Mouse (Mus musculus): Measurements from ENCODE around the gene Fbxw2.
"Not testable (repeated sequence)": the region's sequence is repeated elsewhere in the genome, so short reads cannot be mapped to it uniquely, and the experiment has no call there.

The Fbxw2 gene

DNA sequence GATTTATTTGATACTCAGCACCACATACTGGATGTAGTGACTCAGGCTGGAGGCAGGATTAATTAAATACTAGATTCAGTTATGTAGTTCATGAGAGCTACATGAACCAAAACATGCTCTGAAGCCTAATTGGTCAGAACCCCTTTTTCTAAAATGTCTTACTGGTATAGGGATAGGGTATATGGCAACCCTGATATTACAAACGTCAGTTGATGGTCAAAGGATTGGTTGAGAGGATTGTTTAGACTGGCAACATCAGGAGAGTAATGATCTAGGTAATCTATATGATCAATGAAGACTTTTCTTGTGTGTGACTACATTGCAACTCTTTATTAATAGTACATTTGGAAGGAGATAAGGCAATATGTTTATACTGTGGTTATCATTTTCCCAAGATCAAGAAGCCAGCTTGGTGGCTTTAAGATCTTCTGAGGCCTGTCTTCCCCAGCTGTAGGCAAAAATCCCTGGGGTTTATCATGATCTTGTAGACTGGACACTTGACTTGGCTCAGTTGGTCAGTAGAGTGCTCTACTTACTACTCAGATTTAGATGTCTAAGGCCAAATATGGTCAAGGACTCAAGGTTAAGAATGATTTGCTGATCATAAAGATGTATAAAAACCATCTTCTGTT, 48.8 kb downstream of the Fbxw2 start:
- intact Hi-C loops (cut with DNase I) = no loop called here

DNA sequence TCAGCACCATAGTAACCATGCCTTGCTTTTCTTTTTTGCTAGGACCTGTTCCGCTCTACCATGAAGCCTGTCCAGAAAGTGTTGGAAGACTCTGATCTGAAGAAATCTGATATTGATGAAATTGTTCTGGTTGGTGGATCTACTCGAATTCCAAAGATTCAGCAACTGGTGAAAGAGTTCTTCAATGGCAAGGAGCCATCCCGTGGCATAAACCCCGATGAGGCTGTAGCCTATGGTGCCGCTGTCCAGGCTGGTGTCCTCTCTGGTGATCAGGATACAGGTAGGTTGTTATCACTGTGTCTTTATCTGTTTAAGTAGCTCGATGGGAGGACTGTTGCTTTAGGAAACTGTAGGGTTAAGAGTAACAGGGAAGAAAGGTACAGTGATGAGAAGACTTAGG, 51.6 kb downstream of the Fbxw2 start:
- intact Hi-C loops (cut with DNase I) = no loop called here

DNA sequence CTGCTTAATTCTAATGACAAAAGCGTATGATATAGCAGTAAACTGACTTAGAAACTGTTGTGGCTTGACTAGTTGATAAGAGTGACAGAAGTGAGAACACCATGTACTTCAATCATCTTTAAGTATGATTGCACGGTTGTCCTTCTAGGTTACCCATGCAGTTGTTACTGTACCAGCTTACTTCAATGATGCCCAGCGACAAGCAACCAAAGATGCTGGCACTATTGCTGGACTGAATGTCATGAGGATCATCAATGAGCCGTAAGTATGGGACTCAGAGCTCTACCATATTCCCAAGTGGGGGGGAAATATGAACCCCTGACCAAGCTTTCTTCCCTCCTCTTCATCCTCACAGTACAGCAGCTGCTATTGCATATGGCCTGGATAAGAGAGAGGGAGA, 52.4 kb downstream of the Fbxw2 start:
- intact Hi-C loops (cut with DNase I) = no loop called here

DNA sequence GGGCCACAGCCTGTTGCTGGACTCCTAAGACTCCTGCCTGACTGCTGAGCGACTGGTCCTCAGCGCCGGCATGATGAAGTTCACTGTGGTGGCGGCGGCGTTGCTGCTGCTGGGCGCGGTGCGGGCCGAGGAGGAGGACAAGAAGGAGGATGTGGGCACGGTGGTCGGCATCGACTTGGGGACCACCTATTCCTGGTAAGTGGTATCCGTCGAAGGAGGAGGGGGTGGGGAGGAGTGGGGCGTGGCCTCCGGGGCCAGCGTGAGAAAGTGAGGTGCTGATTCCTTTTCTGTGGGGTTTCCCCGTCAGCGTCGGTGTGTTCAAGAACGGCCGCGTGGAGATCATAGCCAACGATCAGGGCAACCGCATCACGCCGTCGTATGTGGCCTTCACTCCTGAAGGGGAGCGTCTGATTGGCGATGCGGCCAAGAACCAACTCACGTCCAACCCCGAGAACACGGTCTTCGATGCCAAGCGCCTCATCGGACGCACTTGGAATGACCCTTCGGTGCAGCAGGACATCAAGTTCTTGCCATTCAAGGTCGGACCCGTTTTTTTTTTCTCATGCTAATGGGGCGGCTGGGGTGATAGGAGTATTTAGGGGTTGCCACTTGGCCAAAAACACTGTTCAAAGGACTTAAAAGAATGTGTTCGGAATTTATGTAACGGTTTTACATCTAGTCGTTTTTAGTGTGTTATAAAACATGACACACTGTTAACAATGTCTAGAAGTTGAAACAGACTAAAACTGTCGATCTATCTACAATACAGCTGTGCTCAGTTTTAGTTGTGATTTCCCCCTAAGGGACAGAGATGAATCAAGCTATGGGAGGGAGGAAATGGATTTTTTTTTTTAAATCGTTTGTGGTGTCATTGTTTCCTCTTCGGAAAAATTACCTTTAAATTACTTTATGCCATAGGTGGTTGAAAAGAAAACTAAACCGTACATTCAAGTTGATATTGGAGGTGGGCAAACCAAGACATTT, 53.6 kb downstream of the Fbxw2 start:
- intact Hi-C loops (cut with DNase I) = no loop called here

DNA sequence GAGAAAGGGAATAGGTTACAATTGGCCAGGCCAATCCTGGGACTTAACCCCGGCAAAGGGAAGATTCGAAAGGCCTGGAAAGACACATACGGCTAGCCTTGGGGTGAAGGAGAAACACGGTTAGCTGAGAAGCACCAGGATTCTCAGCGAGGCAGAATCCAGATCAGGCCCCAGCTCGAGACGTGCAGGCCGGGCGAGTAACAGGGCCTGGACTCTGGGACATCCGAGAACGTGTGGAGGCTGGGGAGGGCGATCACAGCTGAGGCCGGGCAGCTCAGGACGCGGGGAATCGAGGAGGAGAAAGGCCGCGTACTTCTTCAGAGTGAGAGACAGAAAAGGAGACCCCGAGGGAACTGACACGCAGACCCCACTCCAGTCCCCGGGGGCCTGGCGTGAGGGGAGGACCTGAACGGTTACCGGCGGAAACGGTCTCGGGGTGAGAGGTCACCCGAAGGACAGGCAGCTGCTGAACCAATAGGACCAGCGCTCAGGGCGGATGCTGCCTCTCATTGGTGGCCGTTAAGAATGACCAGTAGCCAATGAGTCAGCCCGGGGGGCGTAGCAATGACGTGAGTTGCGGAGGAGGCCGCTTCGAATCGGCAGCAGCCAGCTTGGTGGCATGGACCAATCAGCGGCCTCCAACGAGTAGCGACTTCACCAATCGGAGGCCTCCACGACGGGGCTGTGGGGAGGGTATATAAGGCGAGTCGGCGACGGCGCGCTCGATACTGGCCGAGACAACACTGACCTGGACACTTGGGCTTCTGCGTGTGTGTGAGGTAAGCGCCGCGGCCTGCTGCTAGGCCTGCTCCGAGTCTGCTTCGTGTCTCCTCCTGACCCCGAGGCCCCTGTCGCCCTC, 54.5 kb downstream of the Fbxw2 start, which contains the start of gene Hspa5:
Gene Hspa5 (plus strand): TSS at position 603 of the 859 bp plus-strand sequence.
- intact Hi-C loops (cut with DNase I) = no loop called here

DNA sequence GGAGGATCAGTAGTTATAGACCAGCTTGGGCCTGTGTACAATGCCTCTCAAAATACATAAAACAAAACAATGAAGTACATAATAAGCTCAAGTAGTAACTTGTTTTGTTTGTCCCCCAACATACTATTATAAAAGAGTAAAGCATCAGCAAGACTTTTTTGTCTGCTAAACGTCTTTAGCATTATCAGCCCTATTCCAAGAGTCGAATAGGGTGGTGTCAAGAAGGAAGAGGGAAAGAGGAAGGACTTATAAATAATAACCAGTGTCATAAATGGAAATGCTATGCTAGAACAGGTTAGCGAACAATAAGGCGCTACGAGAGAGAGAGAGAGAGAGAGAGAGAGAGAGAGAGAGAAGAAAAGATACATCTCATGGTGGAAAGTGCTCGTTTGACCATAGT, 55.2 kb downstream of the Fbxw2 start:
- intact Hi-C loops (cut with DNase I) = no loop called here

DNA sequence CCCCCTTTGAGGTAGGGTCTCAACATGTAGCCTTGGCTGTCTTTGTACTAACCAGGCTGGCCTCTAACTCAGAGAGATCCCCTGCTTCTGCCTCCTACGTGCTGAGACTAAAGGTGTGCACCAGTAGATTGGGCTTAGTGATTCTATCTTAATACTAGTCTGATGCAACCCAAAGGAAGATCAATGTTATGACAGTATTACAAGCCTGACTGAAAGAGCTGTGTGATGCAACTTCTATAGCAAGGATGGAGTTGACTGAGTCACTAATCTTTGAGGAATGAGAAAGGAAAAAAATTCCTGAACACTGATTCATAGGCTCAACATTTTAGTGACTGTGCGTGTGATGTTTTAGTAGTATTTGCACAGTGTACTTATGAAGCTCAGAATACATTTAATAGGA, 56.1 kb downstream of the Fbxw2 start:
- intact Hi-C loops (cut with DNase I) = no loop called here

DNA sequence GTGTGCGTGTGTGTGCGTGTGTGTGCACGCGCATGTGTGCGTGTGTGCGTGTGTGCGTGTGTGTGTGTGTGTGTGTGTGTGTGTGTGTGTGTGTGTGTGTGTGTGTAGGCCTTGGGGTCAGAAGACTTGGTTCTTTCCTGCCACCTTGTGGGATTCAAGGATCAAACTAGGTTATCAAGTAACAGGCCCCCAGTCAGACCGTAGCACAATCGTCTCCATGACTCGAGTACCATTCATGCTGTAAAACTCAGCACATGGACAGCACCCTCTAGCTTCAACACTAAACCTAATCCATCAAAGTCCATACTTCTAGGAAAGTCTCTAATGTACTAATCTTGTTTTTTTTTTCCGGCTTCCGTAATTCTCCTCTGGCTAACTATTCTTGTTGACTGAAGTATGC, 61.3 kb downstream of the Fbxw2 start:
- intact Hi-C loops (cut with DNase I) = no loop called here

DNA sequence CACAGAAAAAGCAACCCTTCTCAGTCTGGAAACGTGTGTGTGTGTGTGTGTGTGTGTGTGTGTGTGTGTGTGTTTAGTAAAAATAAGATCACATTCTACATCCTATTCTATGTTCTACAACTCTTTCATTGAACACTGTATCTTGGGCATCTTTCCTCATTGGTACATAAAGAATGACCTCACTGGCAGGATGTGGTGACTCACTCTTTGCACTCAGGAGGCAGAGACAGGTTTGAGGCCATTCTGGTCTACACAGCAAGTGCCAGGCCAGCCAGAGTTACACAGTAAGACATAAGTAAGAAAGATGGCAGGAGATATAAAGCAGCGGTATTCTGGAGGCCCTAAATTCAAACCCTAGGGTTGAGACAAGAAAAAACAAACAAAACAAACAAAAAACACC, 63.2 kb downstream of the Fbxw2 start:
- intact Hi-C loops (cut with DNase I) = no loop called here

DNA sequence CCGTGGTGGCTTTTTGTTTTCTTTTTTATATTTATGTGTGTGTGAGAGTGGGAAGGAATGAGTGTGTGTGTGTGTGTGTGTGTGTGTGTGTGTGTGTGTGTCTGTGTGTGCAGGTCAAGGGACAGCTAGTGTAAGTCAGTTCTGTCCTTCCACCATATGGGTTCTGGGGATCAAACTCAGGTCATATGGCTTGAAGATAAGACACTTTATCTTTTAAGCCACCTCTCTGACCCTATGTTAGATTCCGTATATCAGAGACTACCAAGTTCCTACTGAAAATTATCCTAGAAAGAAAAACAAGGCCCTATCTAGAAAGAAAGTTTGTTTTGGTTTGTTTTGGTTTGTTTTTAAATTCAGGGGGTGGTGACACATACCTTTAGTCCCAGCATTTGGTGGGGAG, 63.9 kb downstream of the Fbxw2 start:
- intact Hi-C loops (cut with DNase I) = no loop called here

DNA sequence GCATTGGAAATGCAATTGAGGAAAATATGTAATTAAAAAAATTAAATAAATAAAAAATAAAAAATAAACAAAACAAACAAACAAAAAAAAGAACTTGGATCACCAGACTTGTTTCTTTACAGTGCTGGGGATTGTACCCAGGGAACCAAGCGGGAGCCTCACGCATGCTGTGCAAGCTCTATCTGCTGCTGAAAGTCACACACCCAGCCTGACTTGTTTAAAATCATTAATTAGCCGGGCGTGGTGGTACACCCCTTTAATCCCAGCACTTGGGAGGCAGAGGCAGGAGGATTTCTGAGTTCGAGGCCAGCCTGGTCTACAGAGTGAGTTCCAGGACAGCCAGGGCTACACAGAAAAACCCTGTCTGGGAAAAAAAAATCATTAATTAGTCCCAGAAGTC, 64.8 kb downstream of the Fbxw2 start:
- intact Hi-C loops (cut with DNase I) = not testable (repeated sequence)

DNA sequence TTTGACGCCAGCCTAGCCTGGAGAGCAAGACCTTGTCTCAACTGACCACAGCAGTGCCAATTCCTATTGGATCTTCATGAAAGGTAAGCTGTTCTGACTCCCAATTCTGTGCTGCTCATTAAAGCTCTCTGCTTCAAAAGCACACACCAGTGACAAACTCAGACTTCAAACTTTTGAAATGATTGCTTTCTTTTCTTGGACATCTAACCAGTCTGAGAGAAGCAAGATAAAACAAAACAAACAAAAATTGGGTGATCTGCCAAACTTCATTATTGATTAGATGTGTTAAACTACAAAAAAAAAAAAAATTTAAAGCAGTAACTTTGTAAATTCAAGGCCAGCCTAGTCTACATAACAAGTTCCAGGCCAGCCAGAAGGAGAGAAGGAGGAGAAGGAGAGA, 68.8 kb downstream of the Fbxw2 start:
- intact Hi-C loops (cut with DNase I) = no loop called here

DNA sequence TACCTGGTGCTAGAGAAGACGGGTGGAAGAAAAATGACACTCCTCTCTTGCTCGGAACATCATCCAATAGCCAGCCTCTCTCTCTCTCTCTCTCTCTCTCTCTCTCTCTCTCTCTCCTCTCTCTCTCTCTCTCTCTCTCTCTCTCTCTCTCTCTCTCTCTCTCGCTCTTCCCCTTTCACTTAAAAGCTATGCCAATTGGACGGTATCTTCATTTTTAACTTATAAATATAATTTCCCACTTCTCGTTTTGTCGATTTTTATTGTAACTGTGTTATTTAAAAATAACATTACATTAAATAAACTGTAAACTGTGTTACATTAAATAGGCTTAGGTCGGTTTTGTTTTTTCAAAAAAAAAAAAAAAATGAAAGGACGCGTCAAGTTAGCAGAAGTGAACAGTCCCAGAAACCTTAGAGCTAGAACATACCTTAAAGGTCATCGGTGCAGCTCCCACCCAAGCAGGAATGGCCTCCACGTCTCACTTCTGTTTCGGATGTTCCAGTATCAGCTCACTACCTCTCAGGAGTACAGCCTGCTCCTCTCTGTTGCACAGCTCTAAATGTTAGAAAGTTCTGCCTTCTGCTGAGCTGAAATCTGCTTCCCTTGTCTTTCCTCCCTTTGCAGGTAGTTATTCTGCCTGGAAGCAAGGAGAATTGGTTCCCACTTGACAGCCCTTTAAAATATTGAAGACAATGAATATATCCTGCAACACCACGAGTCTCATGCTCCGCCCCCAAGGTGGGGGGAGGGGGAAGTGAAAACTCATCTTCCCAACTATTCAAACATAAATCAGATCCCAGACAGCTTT, 71.4 kb downstream of the Fbxw2 start, which contains the start of gene Gapvd1:
Gene Gapvd1 (minus strand): TSS at position 682 of the 808 bp plus-strand sequence.
- intact Hi-C loops (cut with DNase I) = no loop called here

Measured in adrenal gland (tissue).